18 mouse cellular contexts compared by ENCODE assay signal in genomic region chr9:27221183-27221582, GRCm38 (mm10).
A peak's percentile ranks its signal among the peaks of the same experiment; 100 is the strongest.
DNase-seq lines count a peak whose midpoint lies in the region; ATAC-seq and TF ChIP-seq lines count a peak whose summit lies in the region.
"Had no signal": no experiment of that assay in that cellular context is flagged by ENCODE, and none has a peak within 500 bp of the region (broad histone marks: within the 10 kb centered on the region; RNA-seq: fewer than 3 reads in every experiment).

No protein-coding gene starts in this region.

- H3K27ac ChIP-seq in hindbrain, embryonic 11.5 days (ENCODE audit: low read depth, low read length): no peak overlapping the region
- H3K27ac ChIP-seq in hindbrain, embryonic 16.5 days (ENCODE audit: low read depth, low read length): no peak overlapping the region
- H3K27ac ChIP-seq: embryonic facial prominence, embryonic 15.5 days; heart, embryonic 15.5 days; liver, embryonic 12.5 days had no signal

- no peaks in the 10 kb centered on the region for H3K4me1 ChIP-seq in hindbrain, embryonic 11.5 days (replicated peaks; ENCODE audit: control insufficient read depth, insufficient read depth, low read length)
- H3K4me1 ChIP-seq in hindbrain, embryonic 16.5 days (ENCODE audit: control insufficient read depth, insufficient read depth, low read depth, low read length): no peaks in the 10 kb centered on the region
- H3K4me1 ChIP-seq in lung, adult 2 months (ENCODE audit: control insufficient read depth, insufficient read depth, low read length): no peaks in the 10 kb centered on the region
- H3K4me1 ChIP-seq: embryonic facial prominence, embryonic 15.5 days; heart, embryonic 15.5 days; liver, embryonic 12.5 days had no signal

- in situ Hi-C loops in Patski (cut with MboI; ENCODE audit: low pct_unique_long_range_greater_than_20kb): no loop called here

- no peaks in the 10 kb centered on the region for H3K9me3 ChIP-seq in hindbrain, embryonic 11.5 days (ENCODE audit: control insufficient read depth, low read length)
- H3K9me3 ChIP-seq in hindbrain, embryonic 16.5 days (ENCODE audit: control insufficient read depth, low read length): no peaks in the 10 kb centered on the region
- H3K9me3 ChIP-seq: embryonic facial prominence, embryonic 15.5 days; G1E; heart, embryonic 15.5 days; liver, embryonic 12.5 days had no signal

- TF ChIP-seq POLR2A in lung, adult 2 months (IDR thresholded peaks at IDR 0.05; ENCODE audit: borderline replicate concordance, extremely low read depth, low read depth, low read length): no peak

- no peaks in the 10 kb centered on the region for H3K27me3 ChIP-seq in hindbrain, embryonic 11.5 days (ENCODE audit: control insufficient read depth, insufficient read depth, low read length)
- no peaks in the 10 kb centered on the region for H3K27me3 ChIP-seq in hindbrain, embryonic 16.5 days (replicated peaks; ENCODE audit: control insufficient read depth, insufficient read depth, low read length)
- H3K27me3 ChIP-seq in Patski: peaks cover 1% of the 10 kb centered on the region
- H3K27me3 ChIP-seq: embryonic facial prominence, embryonic 15.5 days; heart, embryonic 15.5 days; liver, embryonic 12.5 days had no signal

- CTCF ChIA-PET in Patski (lab: Charles Lee): no interaction called here

- no peak overlapping the region for H3K4me3 ChIP-seq in hindbrain, embryonic 11.5 days (ENCODE audit: low read depth, low read length)
- H3K4me3 ChIP-seq in hindbrain, embryonic 16.5 days (ENCODE audit: low read length): no peak overlapping the region
- no peak overlapping the region for H3K4me3 ChIP-seq in lung, adult 2 months (replicated peaks; ENCODE audit: extremely low read depth, low read depth, low read length)
- H3K4me3 ChIP-seq: embryonic facial prominence, embryonic 15.5 days; heart, embryonic 15.5 days; liver, embryonic 12.5 days had no signal

- H3K9ac ChIP-seq in hindbrain, embryonic 11.5 days (ENCODE audit: low read depth, low read length): no peak overlapping the region
- H3K9ac ChIP-seq in hindbrain, embryonic 16.5 days (ENCODE audit: low read depth, low read length): no peak overlapping the region
- H3K9ac ChIP-seq: embryonic facial prominence, embryonic 15.5 days; heart, embryonic 15.5 days; liver, embryonic 12.5 days had no signal

- H3K4me2 ChIP-seq in hindbrain, embryonic 11.5 days (replicated peaks; ENCODE audit: low read depth, low read length): no peak overlapping the region
- H3K4me2 ChIP-seq in hindbrain, embryonic 16.5 days (ENCODE audit: low read length): no peak overlapping the region
- H3K4me2 ChIP-seq: embryonic facial prominence, embryonic 15.5 days; heart, embryonic 15.5 days; liver, embryonic 12.5 days had no signal

- H3K36me3 ChIP-seq in hindbrain, embryonic 11.5 days (ENCODE audit: control insufficient read depth, insufficient read depth, low read length): no peaks in the 10 kb centered on the region
- H3K36me3 ChIP-seq in hindbrain, embryonic 16.5 days (ENCODE audit: control insufficient read depth, insufficient read depth, low read length): no peaks in the 10 kb centered on the region
- H3K36me3 ChIP-seq: embryonic facial prominence, embryonic 15.5 days; G1E; heart, embryonic 15.5 days; liver, embryonic 12.5 days had no signal

- no peak for ATAC-seq in hindbrain, embryonic 11.5 days (ENCODE audit: low FRiP score)
- no peak for ATAC-seq in hindbrain, embryonic 16.5 days
- ATAC-seq in Patski: no peak
- ATAC-seq in erythroid progenitor cell, adult 5-6 weeks (replicated peaks; ENCODE audit: low FRiP score, poor library complexity, severe bottlenecking): no peak
- ATAC-seq: forebrain, embryonic 16.5 days; liver, embryonic 12.5 days had no signal

- TF ChIP-seq CTCF in lung, adult 2 months (IDR thresholded peaks at IDR 0.05; ENCODE audit: insufficient read depth, low read length): no peak
- TF ChIP-seq CTCF in Patski (IDR thresholded peaks at IDR 0.05): peak; percentile 49

- POLR2A ChIA-PET in Patski (lab: Charles Lee): no interaction called here

- WGBS in hindbrain, embryonic 11.5 days: 79% methylated on average over 7 of the region's 7 CpGs
- WGBS in hindbrain, embryonic 16.5 days: 87% methylated on average over 7 of the region's 7 CpGs
- 84% methylated on average over 7 of the region's 7 CpGs for WGBS in lung, adult 2 months

- DNase-seq in hindbrain, embryonic 11.5 days (ENCODE audit: low spot score): peak; percentile 21
- DNase-seq in lung, postnatal 36 days: peak; percentile 0
- DNase-seq in lung, adult 2 months: no peak
- no peak for DNase-seq in Patski (ENCODE audit: low read depth, low spot score)
- peak; percentile 47 for DNase-seq in testis, postnatal 10 days (ENCODE audit: low spot score)
- DNase-seq: cerebellum, postnatal 36 days; gastrocnemius, postnatal 36 days; kidney, postnatal 10 days; layer of hippocampus, postnatal 36 days; right cerebral cortex, adult 18-20 months; thymus, postnatal 14 days had no signal

Comparison
In these comparisons a context has a peak if more than half of its experiments do, and no peak if none do; other contexts are left out.
1. DNase-seq: peak in hindbrain, embryonic 11.5 days (single experiment), lung, postnatal 36 days (single experiment) and testis, postnatal 10 days (single experiment); none in lung, adult 2 months (single experiment) and Patski (single experiment).